Mouse (Mus musculus): ENCODE results near the gene Snx30.

DNA sequence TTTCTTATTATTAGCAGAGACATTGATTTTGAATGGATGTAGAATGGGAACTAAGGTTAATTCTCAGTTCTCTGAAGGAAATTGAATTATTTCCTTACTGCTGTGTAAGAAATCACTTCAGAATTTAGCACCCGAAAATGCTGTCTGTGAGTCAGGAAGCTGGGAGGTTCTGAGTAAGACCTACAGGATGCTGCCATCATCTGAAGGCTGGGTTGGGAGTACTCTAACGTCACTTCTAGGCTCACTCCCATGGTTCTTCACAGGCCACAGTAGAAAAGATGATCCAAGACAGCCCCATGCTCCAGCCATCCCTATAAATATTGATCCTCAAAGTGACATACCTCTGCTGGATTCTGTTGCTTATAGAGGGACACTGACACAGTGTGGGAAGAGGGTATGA lies 1.9 kb downstream of the Snx30 start:
- no peak for TF ChIP-seq CTCF (IDR thresholded peaks at IDR 0.05)
- TF ChIP-seq POLR2A (IDR thresholded peaks at IDR 0.05; ENCODE audit: insufficient read depth, low read depth, low read length) = no peak
- no peak for TF ChIP-seq EP300 (IDR thresholded peaks at IDR 0.05; ENCODE audit: insufficient read depth, low read depth, low read length)
